Mouse (Mus musculus) retina, adult 2 months (tissue): ENCODE results near the gene Khdc4.

Experiments
- DNase-seq: peaks from one replicate; pipeline ENCODE4 v3.0.0-alpha.2; 2012; ENCODE audit warnings: low read depth, low spot score

The Khdc4 gene

GRCm38 (mm10) chr3:88684980-88685941, at the start of gene Khdc4:
Khdc4 (plus strand) TSS chr3:88685803.
- peak; percentile 95 for DNase-seq

- DNase-seq = no peak
Measured at GRCm38 (mm10) chr3:88636555-88636986, 49.0 kb upstream of the Khdc4 start.

GRCm38 (mm10) chr3:88637134-88637533, 48.5 kb upstream of the Khdc4 start:
- DNase-seq = no peak

- DNase-seq = no peak
Measured at GRCm38 (mm10) chr3:88639239-88639638, 46.4 kb upstream of the Khdc4 start.

- no peak for DNase-seq
Measured at GRCm38 (mm10) chr3:88640676-88641075, 44.9 kb upstream of the Khdc4 start.

GRCm38 (mm10) chr3:88643078-88643477, 42.5 kb upstream of the Khdc4 start:
- no peak for DNase-seq

GRCm38 (mm10) chr3:88645937-88646336, 39.7 kb upstream of the Khdc4 start:
- no peak for DNase-seq

- no peak for DNase-seq
Measured at GRCm38 (mm10) chr3:88646426-88646995, 39.1 kb upstream of the Khdc4 start.

GRCm38 (mm10) chr3:88647076-88647475, 38.5 kb upstream of the Khdc4 start:
- no peak for DNase-seq

- DNase-seq = no peak
Measured at GRCm38 (mm10) chr3:88647779-88648413, 37.7 kb upstream of the Khdc4 start.

GRCm38 (mm10) chr3:88648452-88649168, 37.0 kb upstream of the Khdc4 start:
- no peak for DNase-seq

- no peak for DNase-seq
Measured at GRCm38 (mm10) chr3:88649186-88649585, 36.4 kb upstream of the Khdc4 start.

- DNase-seq = no peak
Measured at GRCm38 (mm10) chr3:88649967-88650366, 35.6 kb upstream of the Khdc4 start.

GRCm38 (mm10) chr3:88650713-88651504, 34.7 kb upstream of the Khdc4 start:
- DNase-seq = no peak

- no peak for DNase-seq
Measured at GRCm38 (mm10) chr3:88651669-88652618, 33.7 kb upstream of the Khdc4 start.

- no peak for DNase-seq
Measured at GRCm38 (mm10) chr3:88652846-88653515, 32.6 kb upstream of the Khdc4 start, which contains the start of gene Rxfp4. Rxfp4 (minus strand) TSS chr3:88653142.

GRCm38 (mm10) chr3:88653516-88654370, 31.9 kb upstream of the Khdc4 start:
- DNase-seq = no peak

GRCm38 (mm10) chr3:88654621-88655020, 31.0 kb upstream of the Khdc4 start:
- no peak for DNase-seq
